Mouse (Mus musculus): ENCODE measurements around the gene Tmem205. TPM values are rescaled to one million over a fixed set of nuclear protein-coding genes. Genes with fewer than 3 reads are reported as not detected.

Tmem205 gene
- polyA plus RNA-seq, 1 experiment from 2014 or later = 49.3 TPM

DNA sequence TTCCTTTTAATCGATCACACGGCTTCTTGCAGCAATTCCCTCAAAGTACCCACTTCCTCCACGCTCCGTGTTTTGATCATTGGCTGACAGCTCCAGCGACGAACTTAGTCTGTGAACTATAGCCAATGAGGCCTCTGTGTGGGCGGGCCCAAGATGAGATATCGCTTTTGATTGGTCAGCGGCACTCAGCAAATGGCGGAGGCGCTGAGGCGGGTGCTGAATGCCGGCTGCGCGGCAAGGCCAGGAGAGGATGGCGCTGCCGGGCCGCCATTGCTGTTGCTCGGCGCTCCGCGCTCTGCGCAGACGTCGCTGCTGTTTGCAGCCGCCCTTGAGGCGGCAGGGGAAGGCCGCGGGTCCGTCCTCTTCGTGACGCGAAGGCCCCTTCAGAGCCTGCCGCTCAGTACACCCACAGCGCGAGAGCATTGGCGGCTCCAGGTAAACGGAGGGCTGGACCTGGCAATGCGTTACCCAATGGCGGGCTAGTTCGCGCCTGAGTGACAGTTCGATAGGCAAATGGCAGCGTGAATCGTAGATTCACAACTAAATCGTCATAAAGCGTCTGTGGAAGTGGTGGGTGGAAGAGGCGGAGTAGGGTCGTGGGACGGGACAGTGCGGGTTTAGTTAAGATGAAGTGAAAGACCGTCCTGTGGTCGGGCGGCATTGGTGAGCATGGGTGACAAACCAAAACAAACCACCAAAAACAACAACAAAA is 28.4 kb upstream of the Tmem205 start, which contains the start of gene Swsap1:
TSS of gene Swsap1 (plus strand) at position 186 of the 712 bp plus-strand sequence.
- ATAC-seq (replicated peaks) = peak; percentile 98
- Histone ChIP-seq H3K4me3 (peak within 1 kb of the TSS; percentile 69), H3K9me3 (no peaks in the 10 kb centered on the region), H3K4me2 (peak within 1 kb of the TSS; percentile 74), H3K27ac (peak within 1 kb of the TSS; percentile 97), H3K27me3 (replicated peaks) (peaks cover 19% of the 10 kb centered on the region), H3K36me3 (replicated peaks) (no peaks in the 10 kb centered on the region), H3K4me1 (peaks cover 35% of the 10 kb centered on the region), H3K9ac (peak within 1 kb of the TSS; percentile 77)
- under 1% methylated on average over 54 of the region's 54 CpGs for WGBS

DNA sequence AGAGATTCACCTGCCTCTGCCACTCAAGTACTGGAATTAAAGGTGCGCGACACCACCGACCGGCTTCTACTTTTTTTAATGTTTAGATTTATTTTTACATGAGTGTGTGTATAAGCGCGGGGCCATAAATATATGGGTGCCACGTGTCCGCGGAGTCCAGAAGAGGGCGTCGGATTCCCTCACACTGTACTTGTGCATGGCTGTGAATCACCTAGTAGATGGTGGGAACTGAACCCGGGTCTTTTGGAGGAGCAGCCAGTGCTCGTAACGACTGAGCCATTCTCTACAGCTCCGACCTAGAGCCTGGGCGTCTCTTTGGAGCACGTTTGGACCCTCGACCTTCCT is 27.8 kb upstream of the Tmem205 start:
- Histone ChIP-seq H3K9me3 (no peaks in the 10 kb centered on the region), H3K4me2 (peak overlapping the region; percentile 74), H3K4me3 (peak overlapping the region; percentile 69), H3K4me1 (peaks cover 35% of the 10 kb centered on the region), H3K36me3 (replicated peaks) (no peaks in the 10 kb centered on the region), H3K9ac (peak overlapping the region; percentile 41), H3K27ac (peak overlapping the region; percentile 97), H3K27me3 (replicated peaks) (peaks cover 14% of the 10 kb centered on the region)
- peak; percentile 63 for ATAC-seq (replicated peaks)
- WGBS = 2% methylated on average over 18 of the region's 18 CpGs

DNA sequence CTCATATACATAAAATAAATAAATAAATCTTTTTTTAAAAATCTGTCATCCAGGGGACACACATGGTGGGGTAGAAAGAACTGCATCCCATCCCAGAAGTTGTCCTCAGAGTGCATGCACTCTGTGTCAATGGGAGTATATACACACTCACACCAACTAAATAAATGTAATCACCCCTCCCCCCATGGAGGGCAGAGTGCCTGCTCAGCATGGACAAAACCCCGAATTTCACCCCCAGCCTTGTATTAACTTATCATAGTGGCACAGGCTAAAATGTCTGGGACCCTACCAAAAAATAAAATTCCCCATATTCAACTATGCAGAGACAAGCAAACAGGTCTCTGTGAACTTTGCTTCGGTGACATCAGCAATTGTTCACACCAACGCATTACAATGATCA is 27.3 kb upstream of the Tmem205 start:
- WGBS = 73% methylated on average over 3 of the region's 3 CpGs
- Histone ChIP-seq H3K36me3 (replicated peaks) (no peaks in the 10 kb centered on the region), H3K9me3 (no peaks in the 10 kb centered on the region), H3K9ac (no peak overlapping the region), H3K27ac (peak overlapping the region; percentile 97; the same call in 1 of the 2 replicates), H3K4me1 (peaks cover 35% of the 10 kb centered on the region), H3K4me2 (peak overlapping the region; percentile 74; the same call in 1 of the 2 replicates), H3K4me3 (no peak overlapping the region), H3K27me3 (replicated peaks) (peaks cover 8% of the 10 kb centered on the region)
- no peak for ATAC-seq (replicated peaks)

DNA sequence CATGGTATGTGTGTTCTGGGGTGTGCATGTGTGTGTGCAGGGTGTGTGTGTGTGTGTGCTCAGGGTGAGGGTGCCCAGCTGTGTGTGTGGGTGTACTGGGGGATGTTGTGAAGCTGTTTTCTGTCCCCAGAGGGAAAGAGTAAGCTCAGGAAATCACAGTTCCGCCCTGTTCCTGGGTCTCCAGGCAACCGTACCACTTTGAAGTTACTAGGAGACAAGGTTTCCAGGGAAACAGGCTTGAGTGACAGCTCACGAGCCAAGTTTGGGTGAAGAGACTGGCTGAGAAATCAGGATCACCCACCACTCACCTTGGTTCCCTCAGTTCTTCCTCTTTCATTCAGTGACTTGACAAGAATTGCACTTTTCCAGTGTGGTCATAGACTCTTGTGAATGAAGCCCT is 26.2 kb upstream of the Tmem205 start:
- ATAC-seq (replicated peaks) = peak; percentile 10
- Histone ChIP-seq H3K27me3 (replicated peaks) (no peaks in the 10 kb centered on the region), H3K9me3 (no peaks in the 10 kb centered on the region), H3K4me3 (no peak overlapping the region), H3K4me1 (peaks cover 35% of the 10 kb centered on the region), H3K9ac (no peak overlapping the region), H3K36me3 (replicated peaks) (no peaks in the 10 kb centered on the region), H3K4me2 (peak overlapping the region; percentile 24), H3K27ac (peak overlapping the region; percentile 76)
- WGBS = 0% methylated on average over 3 of the region's 3 CpGs

DNA sequence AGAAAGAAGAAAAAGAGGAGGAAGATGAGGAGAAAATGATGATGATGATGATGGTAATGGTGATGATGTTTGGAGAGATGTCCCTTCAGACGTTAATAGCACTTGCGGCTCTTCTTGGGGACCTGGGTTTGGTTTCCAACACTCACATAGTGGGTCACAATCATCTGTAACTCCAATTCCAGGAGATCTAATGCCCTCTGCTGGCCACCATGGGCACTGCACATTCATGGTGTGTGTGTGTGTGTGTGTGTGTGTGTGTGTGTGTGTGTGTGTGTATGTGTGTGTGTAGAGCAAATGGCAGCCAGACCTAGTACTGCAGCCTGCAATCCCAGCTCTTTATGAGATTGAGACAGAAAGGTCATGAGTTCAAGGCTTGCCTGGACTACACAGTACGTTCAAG is 24.6 kb upstream of the Tmem205 start:
- Histone ChIP-seq H3K27ac (no peak overlapping the region), H3K36me3 (replicated peaks) (no peaks in the 10 kb centered on the region), H3K9me3 (no peaks in the 10 kb centered on the region), H3K4me3 (no peak overlapping the region), H3K4me2 (no peak overlapping the region), H3K27me3 (replicated peaks) (no peaks in the 10 kb centered on the region), H3K9ac (no peak overlapping the region), H3K4me1 (peaks cover 35% of the 10 kb centered on the region)
- ATAC-seq (replicated peaks) = no peak
- WGBS = 81% methylated on average over 3 of the region's 3 CpGs

DNA sequence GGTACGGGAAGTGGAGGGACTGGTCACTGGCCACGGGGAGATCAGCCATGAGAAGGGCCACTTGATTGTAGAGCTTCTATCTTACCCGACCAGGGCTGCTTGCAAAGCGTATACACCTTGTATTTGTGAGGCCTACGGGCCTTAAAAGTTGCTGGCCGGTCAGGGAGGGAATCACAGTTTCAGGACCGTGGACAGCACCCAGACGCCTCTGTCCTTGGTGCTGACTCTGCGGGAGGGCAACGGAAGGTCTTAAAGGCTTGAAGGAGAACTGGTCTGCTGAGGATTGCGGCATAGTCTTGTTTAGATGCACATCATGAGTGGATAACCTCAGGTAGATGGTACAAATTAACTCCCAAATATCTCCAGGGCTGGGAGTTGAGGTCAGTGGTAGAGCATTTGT is 23.0 kb upstream of the Tmem205 start:
- ATAC-seq (replicated peaks) = no peak
- no peaks in the 10 kb centered on the region; the same call in 1 of the 2 replicates for H3K36me3 ChIP-seq (replicated peaks)
- no peaks in the 10 kb centered on the region for H3K9me3 ChIP-seq
- H3K9ac ChIP-seq = no peak overlapping the region
- H3K27ac ChIP-seq = no peak overlapping the region
- no peaks in the 10 kb centered on the region for H3K27me3 ChIP-seq (replicated peaks)
- H3K4me1 ChIP-seq = peaks cover 27% of the 10 kb centered on the region
- H3K4me2 ChIP-seq = no peak overlapping the region
- H3K4me3 ChIP-seq = no peak overlapping the region
- WGBS = 24% methylated on average over 11 of the region's 11 CpGs

DNA sequence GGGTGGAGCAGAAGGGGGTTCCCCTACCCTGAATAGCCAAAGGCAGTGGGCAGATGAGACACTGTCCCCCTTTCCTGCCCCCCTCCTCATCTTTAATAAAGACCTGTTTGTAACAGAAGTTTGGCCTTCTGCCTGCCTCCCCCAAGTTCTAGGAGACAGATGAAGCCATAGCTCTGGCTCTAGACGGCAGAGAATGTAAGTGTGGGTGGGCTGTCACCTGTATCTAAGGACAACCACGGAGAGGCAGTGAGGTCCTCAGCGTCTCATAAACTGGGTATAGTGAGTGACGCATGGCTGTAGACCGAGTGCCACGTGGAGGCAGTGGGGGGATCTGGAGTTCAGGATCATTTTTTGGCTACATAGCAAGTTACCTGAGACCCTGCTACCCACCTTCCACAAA is 21.4 kb upstream of the Tmem205 start:
- Histone ChIP-seq H3K27ac (no peak overlapping the region), H3K9me3 (no peaks in the 10 kb centered on the region), H3K27me3 (replicated peaks) (no peaks in the 10 kb centered on the region), H3K4me3 (no peak overlapping the region), H3K4me2 (no peak overlapping the region), H3K4me1 (peaks cover 12% of the 10 kb centered on the region), H3K9ac (no peak overlapping the region), H3K36me3 (replicated peaks) (no peaks in the 10 kb centered on the region; the same call in 1 of the 2 replicates)
- WGBS = 65% methylated on average over 6 of the region's 6 CpGs
- no peak for ATAC-seq (replicated peaks)

DNA sequence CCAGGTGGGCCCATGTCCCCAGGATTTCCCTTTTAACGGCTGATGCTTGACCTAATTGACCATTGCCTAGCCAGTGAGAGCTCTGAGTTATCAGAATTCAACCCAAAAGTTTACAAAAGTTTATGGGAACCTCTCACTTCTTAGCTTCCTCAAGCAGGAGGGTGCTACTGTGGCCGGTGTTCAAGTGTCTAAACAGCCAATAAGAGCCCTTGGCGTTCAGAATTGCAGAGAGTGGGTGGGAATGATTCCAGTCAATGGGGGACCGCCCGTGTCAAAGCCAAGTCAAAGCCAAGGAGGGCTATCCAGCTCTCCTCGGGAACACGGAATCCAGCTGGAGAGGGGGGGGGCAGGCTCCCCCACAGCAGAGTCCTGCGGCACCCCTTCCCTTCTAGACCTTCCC is 20.8 kb upstream of the Tmem205 start:
- Histone ChIP-seq H3K9me3 (no peaks in the 10 kb centered on the region), H3K36me3 (replicated peaks) (no peaks in the 10 kb centered on the region; the same call in 1 of the 2 replicates), H3K27ac (no peak overlapping the region), H3K4me2 (no peak overlapping the region), H3K27me3 (replicated peaks) (no peaks in the 10 kb centered on the region), H3K9ac (no peak overlapping the region), H3K4me3 (no peak overlapping the region), H3K4me1 (peaks cover 6% of the 10 kb centered on the region)
- WGBS = 59% methylated on average over 8 of the region's 8 CpGs
- no peak for ATAC-seq (replicated peaks)

DNA sequence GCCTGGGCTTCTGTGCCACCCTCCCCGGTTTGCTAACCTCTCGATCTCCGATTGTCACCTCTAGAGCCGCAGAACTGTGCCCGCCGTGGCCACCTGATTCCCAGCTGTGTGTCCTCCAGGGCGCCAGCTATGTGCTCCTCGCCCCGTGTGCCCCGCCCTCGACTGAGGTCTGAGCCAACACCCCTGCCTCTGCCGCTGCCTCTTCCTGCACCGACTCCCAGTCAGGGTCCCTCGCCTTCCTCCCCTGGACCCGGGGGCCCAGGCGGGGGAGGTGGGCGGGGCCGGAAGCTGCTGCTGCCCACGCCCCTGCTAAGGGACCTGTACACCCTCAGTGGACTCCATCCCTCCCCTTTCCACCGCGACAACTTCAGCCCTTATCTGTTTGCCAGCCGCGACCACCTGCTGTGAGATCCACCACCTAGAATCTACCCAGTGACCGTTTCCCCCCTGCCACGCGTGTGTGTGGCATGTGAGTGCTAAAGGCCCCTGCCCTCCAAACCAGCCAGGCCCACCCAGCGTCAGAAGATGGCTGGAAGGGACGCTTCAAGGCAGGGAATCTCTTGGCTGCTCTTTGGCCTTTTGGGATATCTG is 20.3 kb upstream of the Tmem205 start:
- no peaks in the 10 kb centered on the region for H3K27me3 ChIP-seq (replicated peaks)
- no peak overlapping the region for H3K27ac ChIP-seq
- no peaks in the 10 kb centered on the region; the same call in 1 of the 2 replicates for H3K36me3 ChIP-seq (replicated peaks)
- no peaks in the 10 kb centered on the region for H3K9me3 ChIP-seq
- no peak for ATAC-seq (replicated peaks)
- H3K4me1 ChIP-seq = peaks cover under 1% of the 10 kb centered on the region
- 8% methylated on average over 28 of the region's 28 CpGs for WGBS
- no peak overlapping the region for H3K9ac ChIP-seq
- H3K4me2 ChIP-seq = no peak overlapping the region
- H3K4me3 ChIP-seq = no peak overlapping the region

DNA sequence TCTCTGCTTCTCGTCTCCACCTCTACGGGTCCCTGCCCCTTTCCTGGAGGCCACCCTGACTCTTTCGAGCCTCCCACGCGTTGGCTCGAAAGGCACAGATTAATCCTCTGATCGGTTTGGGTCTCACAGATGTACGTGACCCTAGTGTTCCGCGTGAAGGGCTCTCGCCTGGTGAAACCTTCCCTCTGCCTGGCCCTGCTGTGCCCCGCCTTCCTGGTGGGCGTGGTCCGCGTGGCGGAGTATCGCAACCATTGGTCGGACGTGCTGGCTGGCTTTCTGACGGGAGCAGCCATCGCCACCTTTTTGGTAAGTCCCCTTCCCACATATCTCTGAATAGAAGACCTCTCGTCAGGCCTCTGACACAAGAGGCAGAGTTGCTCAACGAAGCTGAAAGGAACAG is 16.9 kb upstream of the Tmem205 start:
- no peak for ATAC-seq (replicated peaks)
- no peaks in the 10 kb centered on the region for H3K9me3 ChIP-seq
- H3K27me3 ChIP-seq (replicated peaks) = no peaks in the 10 kb centered on the region
- peaks cover 10% of the 10 kb centered on the region; the same call in 1 of the 2 replicates for H3K36me3 ChIP-seq (replicated peaks)
- H3K27ac ChIP-seq = no peak overlapping the region
- H3K4me1 ChIP-seq = peaks cover 2% of the 10 kb centered on the region
- H3K9ac ChIP-seq = no peak overlapping the region
- no peak overlapping the region for H3K4me3 ChIP-seq
- no peak overlapping the region for H3K4me2 ChIP-seq
- WGBS = 28% methylated on average over 23 of the region's 23 CpGs

DNA sequence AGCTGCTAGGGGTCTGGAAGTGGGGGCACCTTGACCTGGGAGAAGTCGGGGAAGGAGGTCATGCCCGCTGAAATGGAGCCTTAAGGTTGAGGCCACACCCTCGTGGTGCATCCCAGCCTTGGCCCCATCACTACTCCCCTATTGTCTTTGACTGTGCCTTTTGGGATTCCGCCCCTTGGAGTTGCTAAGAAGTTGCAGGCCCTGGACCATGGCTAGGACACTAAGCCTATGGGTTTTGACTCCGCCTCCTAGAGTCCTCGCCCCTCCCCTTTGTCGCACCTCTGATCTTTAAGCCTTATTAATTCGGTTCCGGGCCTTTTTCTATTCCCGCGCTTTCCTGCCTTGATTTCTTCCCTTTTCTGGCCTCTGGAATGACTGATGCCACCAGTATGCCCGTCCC is 16.3 kb upstream of the Tmem205 start:
- H3K9ac ChIP-seq = no peak overlapping the region
- 50% methylated on average over 12 of the region's 12 CpGs for WGBS
- no peak overlapping the region for H3K27ac ChIP-seq
- H3K4me2 ChIP-seq = no peak overlapping the region
- no peaks in the 10 kb centered on the region for H3K9me3 ChIP-seq
- H3K36me3 ChIP-seq (replicated peaks) = peaks cover 10% of the 10 kb centered on the region; the same call in 1 of the 2 replicates
- ATAC-seq (replicated peaks) = 0 out of 2 replicates have a peak, but pooled peaks have one; percentile 24
- no peaks in the 10 kb centered on the region for H3K27me3 ChIP-seq (replicated peaks)
- H3K4me1 ChIP-seq = peaks cover 8% of the 10 kb centered on the region
- H3K4me3 ChIP-seq = no peak overlapping the region

DNA sequence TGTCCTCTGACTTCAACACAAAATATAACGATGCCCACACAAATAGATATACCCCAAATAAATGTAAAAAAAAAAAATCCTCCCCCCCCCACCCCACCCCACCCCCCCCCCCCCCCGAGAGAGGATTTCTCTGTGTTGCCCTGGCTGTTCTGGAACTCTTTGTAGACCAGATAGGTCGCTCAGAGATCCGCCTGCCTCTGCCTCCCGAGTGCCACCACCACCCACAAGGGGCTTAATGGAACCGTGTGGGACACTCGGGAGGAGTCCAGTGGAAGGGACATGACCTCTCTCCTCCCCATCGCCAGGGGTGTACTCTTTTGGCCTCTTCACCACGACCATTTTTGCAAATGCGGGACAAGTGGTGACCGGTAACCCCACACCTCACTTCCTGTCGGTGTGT is 15.7 kb upstream of the Tmem205 start:
- Histone ChIP-seq H3K27me3 (replicated peaks) (no peaks in the 10 kb centered on the region), H3K27ac (no peak overlapping the region), H3K4me3 (no peak overlapping the region), H3K9me3 (no peaks in the 10 kb centered on the region), H3K36me3 (replicated peaks) (peaks cover 10% of the 10 kb centered on the region; the same call in 1 of the 2 replicates), H3K4me1 (peaks cover 14% of the 10 kb centered on the region), H3K4me2 (no peak overlapping the region), H3K9ac (no peak overlapping the region)
- WGBS = 76% methylated on average over 12 of the region's 12 CpGs
- no peak for ATAC-seq (replicated peaks)
